Mouse (Mus musculus) megakaryocyte-erythroid progenitor cell, adult 5-6 weeks (primary cell): ENCODE data around the gene Fxn. TPM values are rescaled to one million over a fixed set of nuclear protein-coding genes. Genes with fewer than 3 reads are reported as not detected.
"Not testable (repeated sequence)": the region's sequence is repeated elsewhere in the genome, so short reads cannot be mapped to it uniquely, and the experiment has no call there.

ENCODE experiments used
- ATAC-seq: replicated peaks from 2 replicates; pipeline ENCODE4 v1.8.0; 2016; ENCODE audit warnings: mild to moderate bottlenecking, inconsistent platforms; ENCODE audit not compliant: severe bottlenecking, poor library complexity, low FRiP score, low TSS enrichment
- total RNA-seq, 2 experiments: library from RNA; stranded (forward) in 1 of 2; stranded (reverse) in 1 of 2; fragments of 200-1000, 215-1000 nt in 1 of 2; fragments of >200 nt in 1 of 2; fragmentation: Nextera tagmentation in 1 of 2; gene quantifications; 2 replicates each; pipeline ENCODE4 v1.2.3; 2014 to 2017

Gene Fxn
- total RNA-seq, 2 experiments from 2014 or later: 40.5 to 120 TPM

DNA sequence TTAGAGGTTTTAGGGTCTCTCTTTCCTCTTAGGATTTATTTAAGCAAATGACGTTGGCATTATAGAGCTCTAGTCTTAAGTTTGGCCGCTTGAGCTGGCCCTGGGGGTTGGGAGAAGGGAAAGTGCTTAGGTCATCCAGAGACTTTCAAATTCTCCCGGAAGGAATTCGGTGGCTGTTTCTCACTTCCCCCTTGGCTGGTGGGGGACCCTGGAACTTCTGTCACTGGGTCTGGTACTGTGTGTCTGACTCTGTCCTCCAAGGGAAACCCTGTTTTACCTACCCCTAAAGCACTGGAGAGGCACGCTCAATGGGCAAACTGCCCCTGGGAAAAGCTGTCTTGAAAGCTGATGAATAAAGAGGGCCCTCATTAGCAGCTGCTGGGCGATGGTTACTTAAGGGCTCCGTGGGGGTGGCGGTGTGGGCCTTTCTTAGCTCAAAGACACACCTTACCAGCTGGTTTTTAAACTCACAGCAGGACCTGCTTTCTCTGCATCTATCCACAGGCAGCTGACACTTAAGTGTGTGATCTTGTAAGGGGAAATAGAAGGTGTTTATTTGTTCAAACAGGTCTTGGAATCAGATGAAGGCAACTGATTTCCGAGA is 26.6 kb downstream of the Fxn start:
- no peak for ATAC-seq

DNA sequence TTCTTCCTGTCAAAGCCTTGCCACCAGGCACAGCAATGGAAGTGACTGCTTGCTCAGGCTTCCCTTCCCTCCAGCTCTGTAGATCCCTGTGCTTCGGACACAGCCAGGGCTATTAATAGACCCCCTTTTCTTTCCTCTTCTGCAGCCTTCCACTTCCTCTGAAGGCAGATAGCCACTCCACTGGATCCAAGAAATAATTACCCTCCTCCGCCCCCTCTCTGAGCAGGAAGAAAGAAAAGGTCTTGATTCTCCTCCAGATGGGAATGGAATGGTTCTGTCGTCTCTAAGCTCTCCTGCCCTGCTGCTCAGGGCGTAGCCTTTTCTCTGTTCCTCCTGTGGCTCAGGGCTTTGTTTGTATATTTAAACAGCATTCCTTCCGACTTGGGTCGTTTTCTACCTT is 28.5 kb downstream of the Fxn start:
- no peak for ATAC-seq

- no peak for ATAC-seq
These were observed 37.1 kb downstream of the Fxn start for GRCm38 (mm10) chr19:24243340-24243739.

GRCm38 (mm10) chr19:24241799-24242546 is 38.4 kb downstream of the Fxn start:
- no peak for ATAC-seq

DNA sequence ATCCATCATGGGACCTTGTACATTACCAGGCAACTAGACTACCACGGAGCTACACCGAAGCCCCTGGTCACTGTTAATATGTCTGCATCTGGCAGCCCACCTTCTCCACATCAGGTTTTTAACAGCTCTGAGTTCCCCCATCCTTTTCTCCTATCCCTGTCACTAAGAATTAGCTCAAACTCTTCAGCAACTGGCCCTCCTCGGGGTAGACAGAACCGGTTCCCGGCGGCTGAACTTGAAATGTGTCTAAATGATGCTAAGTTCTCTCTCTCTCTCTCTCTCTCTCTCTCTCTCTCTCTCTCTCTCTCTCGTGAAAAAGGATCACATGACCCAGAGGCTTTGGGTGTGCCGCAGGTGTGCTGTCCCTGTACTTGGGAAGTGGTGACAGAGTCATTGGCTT is 39.1 kb downstream of the Fxn start:
- no peak for ATAC-seq

GRCm38 (mm10) chr19:24238011-24238410 is 42.4 kb downstream of the Fxn start:
- no peak for ATAC-seq

DNA sequence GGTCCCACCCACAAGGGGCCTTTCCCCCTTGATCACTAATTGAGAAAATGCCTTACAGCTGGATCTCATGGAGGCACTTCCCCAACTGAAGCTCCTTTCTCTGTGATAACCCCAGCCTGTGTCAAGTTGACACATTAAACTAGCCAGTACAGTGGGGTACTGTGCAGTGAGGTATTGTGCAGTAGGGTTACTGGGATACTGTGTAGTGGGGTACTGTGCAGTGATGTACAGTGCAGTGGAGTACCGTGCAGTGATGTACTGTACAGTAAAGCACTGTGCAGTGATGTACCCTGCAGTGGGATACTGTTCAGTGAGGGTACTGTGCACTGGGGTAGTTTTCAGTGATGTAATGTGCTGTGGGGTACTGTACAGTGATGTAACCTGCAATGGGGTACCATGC is 48.0 kb downstream of the Fxn start:
- not testable (repeated sequence) for ATAC-seq

DNA sequence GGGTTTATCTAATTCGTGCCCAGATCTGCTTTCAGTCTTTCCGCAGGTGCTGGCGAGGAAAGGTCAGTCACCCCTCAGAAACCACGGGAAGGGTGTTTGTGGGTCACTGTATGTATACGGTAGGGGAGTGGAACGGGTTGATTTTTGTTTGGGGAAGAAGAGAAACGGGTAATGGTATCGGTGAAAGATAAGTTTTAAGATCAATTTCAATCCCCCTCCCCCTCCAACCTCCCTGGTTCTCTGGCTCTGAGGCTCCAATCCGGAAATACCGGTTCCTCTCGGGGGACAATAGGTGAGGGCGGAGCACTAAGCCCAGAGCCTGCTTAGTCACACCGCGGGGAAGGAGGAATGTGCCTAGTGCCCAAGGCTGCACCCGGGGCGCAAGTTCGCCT is 55.1 kb downstream of the Fxn start:
- ATAC-seq: peak; percentile 65

DNA sequence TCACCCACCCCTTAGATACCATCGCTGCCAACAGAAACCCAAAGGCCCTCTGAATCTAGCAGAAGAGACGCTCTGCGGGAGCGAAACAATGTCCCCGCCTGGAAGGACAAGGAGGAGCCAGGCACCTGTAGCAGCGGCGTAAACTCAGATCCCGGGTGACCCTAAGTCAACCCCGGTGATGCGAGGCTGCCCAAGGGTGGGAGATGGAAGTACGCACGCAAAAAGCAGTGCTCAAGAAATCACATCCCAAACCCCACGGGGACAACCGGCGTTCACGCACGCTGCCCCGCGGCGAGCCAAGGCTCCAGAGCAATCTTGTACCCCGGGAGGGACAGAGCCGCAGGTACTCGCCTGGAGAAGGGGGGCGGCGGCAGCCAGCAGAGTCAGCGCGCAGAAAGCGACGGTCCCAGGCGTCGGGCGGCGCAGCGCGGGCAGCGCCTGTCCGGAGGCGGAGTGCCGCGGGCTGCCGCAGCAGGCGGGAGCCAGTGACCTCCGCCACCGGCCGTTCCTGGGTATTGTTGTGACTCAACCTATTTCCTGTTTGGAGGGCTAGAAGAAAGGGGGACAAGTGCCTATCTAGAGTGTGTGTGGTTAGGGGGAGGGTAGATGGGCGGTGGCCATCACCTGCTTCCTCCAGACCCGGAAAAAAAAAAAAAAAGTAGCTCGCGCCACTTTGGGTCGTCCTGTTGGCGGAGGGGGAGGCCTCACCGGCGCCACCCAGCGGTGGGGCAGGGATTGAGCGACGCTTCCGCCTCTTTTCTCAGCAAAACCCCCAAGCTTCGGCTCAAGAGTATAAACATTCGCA is 55.7 kb downstream of the Fxn start, which contains the start of gene Tjp2:
Gene Tjp2, minus strand, starts transcription at position 531 of the 805 bp plus-strand sequence.
- ATAC-seq: peak; percentile 66

DNA sequence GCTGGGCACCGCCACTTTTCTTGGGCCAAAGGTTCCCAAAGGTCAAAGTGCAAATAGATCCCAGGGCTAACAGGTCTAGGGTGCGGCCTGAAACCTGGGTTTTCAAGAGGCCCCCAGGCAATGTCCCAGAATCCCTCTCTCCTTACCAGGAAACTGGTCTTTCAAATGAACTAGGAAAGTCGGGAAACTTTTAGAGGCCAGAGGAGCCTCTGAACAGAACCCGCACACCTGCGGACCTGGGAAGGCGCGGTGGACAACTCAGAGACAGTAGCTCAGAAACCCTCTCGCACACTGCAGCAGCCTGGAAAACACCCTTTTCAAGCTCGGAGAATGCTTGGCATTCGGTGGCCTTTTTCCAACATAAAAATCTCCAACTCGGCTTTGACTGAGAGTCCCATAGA is 56.6 kb downstream of the Fxn start:
- no peak for ATAC-seq

GRCm38 (mm10) chr19:24221455-24221854 is 59.0 kb downstream of the Fxn start:
- ATAC-seq: no peak

DNA sequence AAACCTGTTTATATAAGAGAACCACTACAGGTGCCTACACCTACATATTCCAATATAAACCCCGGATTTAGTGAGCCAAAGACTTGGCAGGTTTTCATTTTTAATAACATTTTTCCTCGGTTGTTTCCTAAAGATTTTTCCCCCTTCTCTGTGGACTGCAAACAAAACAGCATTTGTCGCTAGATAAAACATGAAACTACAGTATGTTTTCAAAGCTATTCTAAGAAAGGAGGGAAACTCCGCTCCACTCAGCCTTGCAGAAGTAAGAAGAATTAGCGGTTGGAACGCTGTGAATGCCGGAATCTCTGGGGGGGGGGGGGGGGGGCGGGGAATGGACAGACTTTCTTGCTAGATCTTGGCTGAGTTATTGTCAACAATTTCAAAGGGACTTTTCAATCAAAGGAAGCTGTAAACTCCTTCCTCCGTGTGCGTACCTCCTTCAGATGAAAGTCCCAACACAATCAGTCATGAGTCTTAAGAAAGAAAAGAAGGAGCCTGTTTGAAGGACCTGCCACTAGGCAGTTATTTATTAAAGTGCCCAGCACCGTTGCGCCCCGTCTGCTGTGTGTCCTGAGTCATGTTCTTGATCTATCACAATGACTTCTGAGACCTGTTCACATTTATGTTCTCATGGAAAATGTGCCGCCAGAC is 59.5 kb downstream of the Fxn start:
- ATAC-seq: no peak

- ATAC-seq: no peak
These were observed 61.4 kb downstream of the Fxn start for GRCm38 (mm10) chr19:24219011-24219410.

GRCm38 (mm10) chr19:24218291-24218690 is 62.1 kb downstream of the Fxn start:
- no peak for ATAC-seq

DNA sequence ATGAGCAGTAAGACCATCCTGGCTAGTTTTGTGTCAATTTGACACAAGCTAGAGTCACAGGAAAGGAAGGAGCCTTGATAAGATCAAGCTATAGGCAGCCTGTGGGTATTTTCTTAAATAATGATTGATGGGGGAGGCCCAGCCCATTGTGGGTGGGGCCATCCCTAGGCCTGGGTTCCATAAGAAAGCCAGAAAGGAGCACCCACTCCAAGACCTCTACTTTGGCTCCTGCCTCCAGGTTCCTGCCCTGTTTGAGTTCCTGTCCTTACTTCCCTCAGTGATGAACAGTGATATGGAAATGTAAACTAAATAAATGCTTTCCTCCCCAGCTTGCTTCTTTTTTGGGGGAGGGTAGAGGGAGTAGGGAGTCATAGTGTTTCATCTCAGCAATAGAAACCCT is 62.6 kb downstream of the Fxn start:
- no peak for ATAC-seq

DNA sequence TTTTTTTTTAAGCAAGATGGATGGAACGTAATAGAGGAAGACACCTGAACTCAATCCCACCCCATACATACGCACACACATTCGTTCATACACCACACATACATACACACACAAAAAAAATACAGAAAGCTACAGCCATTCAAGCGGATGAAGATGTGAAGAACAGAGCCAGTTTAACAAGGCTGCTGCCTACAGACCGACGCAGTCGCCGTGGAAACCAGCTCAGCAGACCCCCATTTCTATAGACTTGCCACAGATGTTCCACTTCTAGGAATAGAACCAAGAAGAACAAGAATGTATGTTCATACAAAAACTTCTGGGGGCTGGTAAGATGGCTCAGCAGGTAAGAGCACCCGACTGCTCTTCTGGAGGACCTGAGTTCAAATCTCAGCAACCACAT is 63.6 kb downstream of the Fxn start:
- no peak for ATAC-seq

DNA sequence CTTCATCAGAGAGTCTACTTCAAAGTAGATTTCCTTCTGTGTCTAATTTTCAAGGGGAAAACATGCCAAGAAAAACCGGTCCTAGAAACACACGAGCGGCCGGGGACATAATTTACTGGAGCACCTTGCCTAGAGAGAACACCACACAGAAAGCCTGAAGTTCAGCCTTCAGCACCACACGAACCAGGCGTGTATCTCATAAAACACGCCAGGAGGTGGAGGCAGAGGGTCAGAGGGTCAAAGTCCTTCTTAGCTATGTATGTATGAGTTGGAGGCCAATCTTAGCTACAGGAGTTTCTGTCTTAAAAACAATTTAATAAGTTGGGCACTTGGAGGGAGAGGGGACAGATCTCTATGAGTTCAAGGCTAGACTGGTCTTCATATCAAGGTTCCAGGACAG is 65.5 kb downstream of the Fxn start:
- ATAC-seq: no peak

DNA sequence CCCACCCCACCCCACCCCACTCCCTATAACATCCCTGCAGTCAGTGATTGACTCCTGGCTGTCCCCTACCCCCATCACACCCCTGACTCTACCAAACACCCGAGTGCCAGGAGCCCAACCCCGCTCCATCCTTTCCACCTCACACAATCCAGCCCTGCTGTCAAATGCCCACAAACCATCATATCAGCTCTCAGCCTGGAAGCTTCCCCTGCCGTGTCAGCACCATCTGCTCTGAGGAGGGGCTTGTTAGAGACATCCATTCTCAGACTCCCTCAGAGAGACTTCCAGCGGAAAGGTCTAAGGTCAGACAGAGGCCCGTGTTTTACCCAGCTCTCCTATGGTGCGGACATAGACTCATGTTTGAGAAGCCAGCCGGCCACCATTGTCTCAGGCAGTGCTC is 67.1 kb downstream of the Fxn start:
- no peak for ATAC-seq

- ATAC-seq: no peak
These were observed 67.7 kb downstream of the Fxn start for GRCm38 (mm10) chr19:24212552-24213249.
